Mouse (Mus musculus) right cerebral cortex, postnatal 14 days (tissue): Measurements from ENCODE around the gene Mindy1.
A peak's percentile ranks its signal among the peaks of the same experiment; 100 is the strongest.

Source experiments
- DNase-seq: peaks from one replicate; pipeline ENCODE4 v3.0.0; 2022

Mindy1 gene

DNA sequence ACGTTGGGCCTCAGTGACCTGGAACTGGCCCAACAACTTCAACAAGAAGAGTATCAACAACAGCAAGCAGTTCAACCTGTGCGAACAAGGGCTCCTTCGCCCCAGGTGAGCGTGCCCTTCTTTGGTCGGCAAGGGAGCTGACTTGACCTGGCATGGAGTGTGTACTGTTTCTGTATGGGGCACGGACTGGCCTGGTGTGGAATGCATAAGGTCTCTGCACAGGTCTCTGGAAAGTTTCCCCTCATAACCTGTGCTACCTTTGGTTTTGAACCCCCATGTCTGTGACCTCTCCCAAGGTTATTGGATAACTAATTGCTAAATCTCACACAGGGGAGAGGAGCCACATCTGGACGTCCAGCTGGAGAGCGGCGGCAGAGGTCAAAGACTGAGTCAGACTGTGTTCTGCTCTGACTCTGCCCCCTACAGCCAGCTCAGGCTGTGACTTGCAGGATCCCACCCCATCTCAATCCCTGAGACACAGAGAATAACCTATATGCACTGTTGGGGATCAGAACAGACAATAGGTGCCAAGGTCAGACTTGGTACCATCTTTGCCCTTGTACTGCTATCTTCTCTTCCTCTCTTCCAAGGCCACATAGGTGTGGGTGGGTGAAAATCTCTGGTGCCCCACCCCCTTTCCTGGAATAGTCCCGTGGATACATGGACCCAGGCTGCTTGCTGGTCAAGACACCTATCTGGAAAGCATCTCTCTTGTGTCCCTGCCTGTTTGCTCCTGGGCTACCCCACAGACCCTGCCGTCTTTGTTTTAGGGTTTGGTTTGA lies 14.4 kb downstream of the Mindy1 start:
- no peak for DNase-seq

DNA sequence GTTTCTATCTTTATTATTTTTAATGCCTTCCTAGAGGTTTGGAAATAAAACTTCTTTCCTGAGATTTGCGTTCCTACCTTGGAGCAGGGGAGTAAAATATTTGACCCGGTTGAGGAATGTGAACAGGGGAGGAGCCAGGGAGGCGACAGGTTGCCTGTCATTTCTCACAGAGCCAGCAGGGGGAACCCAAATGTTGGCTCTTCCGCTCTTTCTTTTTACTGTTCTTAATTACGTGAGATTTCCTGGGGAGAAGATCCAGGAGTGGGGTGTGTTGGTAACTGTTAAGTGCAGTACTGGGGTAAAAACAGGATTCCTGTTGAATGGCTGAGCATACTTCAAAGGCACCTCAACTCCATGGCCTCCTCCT lies 14.9 kb downstream of the Mindy1 start:
- DNase-seq, result no peak

DNA sequence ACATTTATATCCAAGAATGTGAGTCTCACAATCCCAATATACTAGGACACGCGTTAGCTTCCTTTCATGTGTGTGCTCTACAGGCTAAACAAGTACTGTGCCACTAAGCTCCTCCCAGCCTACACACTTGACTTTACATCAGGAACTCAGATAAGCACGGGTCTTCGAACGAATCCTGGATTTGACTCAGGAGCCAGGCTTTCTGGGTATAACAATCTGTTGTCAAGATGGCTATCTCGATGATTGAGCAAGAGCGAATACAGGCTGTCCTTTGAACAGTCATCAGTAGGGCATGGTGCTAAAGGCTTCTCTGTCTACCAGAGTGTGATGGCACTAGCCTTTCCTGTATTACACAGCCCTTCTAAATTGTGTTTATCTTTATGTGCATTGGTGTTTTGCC lies 16.9 kb downstream of the Mindy1 start:
- no peak for DNase-seq

DNA sequence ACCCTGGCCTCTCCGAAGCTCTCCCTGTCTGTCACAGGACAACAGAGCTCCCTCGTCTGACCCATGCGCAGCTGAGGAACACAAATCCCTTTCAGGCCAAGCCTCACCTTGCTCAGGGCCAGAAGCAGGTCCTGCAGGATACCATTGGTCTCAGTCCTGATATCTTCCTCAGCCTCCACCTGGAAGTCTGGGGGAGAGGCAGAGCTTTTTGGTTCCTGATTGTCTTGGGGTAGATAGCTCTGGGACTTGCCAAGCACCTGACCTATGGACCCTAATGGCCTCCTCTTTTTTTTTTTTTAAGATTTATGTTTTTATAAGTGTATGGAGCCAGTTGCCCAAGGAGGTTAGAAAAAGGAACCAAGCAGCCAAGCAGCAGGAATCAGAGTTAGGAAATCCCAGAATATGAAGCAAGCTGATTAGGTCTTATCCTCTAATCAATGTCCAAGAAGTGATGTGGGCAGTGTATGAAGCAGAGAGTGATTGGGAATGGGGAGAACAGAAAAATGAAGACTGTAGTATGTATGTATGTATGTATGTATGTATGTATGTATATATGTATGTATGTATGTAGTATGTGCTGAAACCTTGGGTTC lies 20.2 kb downstream of the Mindy1 start:
- no peak for DNase-seq

DNA sequence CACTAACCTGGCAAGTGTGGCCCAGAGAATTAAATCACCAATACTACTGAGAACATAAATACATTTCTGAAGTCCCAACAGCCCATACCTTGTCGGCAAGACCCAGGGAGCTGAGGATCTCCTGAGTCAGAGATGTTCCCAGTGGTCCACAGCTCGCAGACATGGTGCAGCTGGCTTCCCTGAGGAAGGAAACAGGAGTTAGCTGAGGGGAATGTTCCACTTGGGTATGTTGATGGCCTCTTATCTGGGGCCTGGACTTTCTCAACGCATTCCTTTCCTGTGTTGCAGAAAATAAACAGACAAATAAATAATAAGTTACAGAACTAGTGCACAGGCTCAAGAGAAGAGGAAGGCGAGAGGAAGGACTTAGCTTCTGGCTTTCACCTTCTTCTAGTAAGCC lies 25.1 kb downstream of the Mindy1 start:
- DNase-seq, result no peak

DNA sequence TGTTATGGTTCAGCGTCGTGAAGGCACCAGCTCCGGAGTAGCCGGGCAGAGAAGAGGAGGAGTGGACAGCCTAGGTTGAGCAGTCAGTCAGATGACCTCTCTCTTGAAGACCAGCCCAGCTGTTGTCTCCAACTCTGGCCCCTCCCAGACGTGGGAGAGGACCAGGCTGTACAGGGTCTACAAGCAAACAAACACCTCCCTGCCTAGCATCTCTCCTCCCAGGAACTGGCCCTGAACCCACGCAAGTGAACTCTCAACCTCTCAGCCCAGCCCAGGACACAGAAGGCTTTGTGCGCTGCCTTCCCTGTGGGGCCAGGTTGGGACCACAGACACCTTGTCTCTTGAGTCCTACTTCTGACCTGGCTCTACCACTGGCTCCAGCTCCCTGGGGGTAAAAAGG lies 26.0 kb downstream of the Mindy1 start, which contains the start of gene Anxa9:
Anxa9 (minus strand) TSS at position 77 of the 400 bp plus-strand sequence.
- DNase-seq, result no peak

DNA sequence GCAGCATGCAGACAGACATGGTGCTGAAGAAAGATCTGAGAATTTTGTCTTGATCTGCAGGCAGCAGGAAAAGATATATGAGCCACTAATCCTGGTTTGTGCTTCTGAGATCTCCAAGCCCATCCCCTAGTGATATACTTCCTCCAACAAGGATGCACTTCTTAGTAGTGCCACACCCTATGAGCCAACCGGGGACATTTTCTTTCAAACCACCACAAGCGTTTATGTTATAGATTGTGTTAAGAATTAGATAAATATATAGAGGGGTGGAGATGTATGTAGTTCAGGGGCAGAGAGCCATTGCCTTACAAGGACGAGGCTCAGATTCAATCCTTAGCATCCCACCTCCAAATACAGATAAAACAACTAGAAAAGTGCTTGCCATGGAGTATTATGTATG lies 29.4 kb downstream of the Mindy1 start:
- DNase-seq, result no peak

DNA sequence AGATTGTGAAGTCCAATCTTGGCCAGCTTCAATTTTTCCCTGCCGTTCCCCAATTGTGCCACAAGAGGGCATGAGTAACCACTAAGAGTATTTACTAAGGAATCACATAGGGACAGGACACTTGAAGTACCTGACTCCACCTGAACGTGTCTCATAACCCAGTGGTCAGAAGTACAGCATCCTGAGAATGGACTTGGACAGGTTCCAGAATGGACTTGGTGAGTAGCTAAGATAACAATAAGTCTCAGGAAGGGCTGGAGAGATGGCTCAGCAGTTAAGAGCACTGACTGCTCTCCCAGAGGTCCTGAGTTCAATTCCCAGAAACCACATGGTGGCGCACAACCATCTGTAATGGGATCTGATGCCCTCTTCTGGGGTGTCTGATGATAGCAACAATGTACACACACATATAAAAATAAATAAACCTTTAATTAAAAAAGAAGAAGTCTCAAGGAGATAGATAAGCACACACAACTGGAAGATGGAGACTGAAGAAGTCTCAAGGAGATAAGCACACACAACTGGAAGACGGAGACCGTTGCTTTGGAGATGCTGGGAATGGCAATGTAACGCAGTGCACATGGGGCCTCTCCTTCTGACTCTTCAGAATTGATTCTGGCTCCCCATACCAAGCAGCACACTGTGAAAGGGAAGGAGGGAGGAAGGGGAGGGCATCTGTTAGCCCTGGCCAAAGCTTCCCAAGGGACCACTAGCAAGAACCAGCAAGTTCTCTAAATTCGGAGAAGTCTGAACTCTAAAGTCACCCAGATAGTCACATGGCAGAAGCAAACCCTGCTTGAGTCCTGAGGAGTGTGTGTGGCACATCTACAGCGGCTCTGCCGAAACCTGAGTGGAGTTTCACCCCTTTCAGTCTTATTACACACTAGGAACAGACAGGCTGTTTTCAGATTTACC lies 30.1 kb downstream of the Mindy1 start:
- peak; percentile 48 for DNase-seq

DNA sequence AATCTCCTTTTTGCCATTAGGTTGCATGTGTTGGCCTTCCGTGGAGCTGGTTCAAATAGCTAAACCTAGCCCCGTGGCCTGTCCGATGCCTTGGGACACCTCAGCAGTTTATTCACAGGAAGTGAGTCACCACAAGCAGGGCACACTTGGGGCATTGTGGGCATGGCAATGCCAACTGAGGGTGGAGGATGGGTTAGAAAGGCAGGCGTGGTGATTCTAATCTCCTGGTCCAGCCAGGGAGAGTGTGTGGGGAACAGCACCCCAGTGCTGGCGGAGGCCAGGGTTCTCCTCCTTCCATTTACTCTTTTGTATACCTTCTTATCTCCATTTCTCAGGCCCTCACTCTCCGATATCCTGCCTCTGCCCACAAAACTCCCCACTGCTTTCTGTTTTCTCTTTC lies 31.5 kb downstream of the Mindy1 start:
- no peak for DNase-seq

DNA sequence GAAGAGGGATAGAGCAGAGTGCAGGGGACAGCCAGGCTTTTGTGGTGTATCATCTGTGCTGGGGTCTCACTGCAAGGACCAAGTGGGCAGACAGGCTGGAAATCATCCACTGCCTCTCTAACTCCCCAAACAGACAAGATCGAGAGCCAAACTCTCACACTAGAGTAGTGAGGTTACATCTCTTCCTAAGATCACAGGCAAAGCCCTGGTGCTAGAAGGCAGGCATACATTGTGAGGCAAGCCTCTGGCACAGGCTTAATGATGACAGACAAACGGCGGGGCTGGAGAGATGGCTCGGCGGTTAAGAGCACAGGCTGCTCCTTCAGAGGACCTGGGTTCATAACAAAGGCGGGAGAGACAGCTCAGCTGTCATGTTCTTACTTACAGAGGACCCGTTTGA lies 32.3 kb downstream of the Mindy1 start:
- no peak for DNase-seq

DNA sequence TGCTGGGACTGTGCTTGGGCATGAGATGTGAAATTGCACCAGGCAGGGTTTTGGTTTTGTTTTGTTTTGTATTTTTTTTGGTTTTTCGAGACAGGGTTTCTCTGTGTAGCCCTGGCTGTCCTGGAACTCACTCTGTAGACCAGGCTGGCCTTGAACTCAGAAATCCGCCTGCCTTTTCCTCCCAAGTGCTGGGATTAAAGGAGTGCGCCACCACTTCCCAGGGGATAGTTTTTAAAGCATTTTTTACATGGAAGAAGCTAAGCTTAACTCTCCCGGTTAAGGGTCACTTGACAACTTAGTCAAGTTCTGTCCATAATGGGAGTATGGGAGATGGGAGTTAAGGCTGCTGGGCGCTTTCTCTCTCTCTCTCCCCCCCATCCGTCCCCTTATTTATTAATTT lies 32.9 kb downstream of the Mindy1 start:
- no peak for DNase-seq

DNA sequence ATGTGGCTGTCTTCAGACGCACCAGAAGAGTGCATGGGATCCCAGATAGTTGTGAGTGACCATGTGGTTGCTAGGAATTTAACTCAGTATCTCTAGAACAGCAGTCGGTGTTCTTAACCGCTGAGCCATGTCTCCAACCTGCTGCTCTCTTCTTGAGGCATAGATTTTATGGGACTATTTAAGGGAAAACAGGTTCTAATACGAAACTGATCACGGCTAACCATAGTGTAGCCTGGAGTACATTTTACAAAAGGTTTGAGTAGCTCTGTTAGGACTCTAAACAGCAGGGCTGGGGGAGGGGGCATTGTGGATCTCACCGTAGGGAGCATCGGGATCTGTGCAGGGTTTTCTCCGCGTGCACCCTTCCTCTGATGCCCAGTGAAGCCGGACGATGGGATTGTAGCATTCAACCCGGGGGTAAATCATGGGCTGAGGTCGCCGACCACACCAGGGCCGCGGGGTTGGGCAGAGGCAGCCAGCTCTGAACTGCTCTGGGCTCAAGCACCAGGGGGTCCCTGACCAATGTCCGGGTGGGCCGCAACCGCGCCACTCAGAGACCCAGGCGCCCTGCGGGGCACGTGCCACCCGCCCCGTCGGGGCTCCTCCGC lies 33.4 kb downstream of the Mindy1 start, which contains the start of gene Cers2:
Cers2 (plus strand) TSS at position 306 of the 608 bp plus-strand sequence.
- no peak for DNase-seq

DNA sequence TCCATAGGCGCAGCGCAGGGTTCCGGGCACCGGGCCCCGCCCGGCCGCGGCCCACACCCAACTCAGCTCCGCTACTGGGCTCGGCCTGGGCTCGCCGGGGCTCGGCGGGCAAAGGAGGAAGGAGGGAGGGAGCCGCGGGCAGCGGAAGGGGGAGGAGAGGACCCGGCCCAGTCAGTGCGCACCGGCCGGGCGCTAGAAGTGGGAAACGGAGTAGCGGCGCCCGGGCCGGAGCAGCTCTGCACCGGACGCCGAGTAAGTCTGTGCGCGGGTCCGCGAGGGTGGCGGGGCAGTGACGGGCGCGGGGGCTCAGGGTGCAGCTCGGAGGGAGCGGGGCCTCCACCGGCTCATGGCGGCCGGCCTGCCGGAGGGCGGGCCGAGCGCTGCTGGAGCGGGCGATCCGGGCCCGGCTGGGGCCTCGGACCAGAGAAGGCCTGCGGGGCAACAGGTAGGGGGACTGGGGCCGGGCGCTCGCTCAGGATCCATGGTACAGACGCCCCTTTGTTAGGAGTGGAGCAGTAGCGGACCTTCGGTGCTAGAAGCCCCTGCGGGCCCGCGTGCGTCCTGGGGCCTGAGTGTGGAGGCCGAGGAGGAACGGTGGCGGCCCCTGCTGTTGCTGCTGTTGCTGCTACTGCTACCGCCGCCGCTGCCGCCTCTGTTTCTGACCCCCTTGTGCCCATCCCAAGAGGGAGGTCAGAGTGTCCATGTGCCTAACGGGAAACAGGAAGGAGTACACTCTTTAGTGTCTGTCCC lies 34.1 kb downstream of the Mindy1 start:
- peak; percentile 71 for DNase-seq

DNA sequence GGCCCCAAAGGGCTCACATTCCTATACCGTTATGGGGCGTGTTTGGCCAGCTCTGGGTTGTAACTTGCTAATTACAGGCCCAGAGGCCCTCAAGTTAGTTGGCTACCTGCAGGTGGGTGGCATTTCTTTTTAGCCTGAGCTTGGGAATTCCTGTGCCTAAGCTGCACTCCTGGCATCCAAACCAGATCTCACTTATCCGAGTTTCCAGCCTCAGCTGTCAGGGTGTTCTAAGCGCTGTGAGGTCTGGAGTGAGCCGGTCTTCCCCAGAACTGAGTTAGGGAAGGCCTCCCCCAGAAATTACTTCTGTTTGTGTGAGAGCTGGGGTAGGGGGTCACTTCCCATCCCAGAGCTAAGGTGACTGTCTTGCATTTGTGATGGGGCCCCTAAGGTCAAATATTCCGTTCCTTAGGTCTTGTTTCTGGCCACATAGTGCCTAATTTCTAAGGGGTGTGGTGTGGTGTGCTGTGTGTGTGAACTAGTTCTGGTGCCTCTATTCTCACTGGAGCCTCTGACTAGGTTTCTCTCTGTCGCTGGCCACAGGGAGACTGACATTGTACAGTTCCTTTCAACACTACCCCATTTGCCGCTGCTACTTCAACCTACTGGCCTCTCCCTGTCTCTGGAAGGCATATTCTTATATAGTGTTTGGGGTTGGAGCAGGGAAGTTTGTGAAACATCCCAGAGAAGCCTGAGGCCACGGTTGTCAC lies 34.9 kb downstream of the Mindy1 start:
- DNase-seq, result no peak

DNA sequence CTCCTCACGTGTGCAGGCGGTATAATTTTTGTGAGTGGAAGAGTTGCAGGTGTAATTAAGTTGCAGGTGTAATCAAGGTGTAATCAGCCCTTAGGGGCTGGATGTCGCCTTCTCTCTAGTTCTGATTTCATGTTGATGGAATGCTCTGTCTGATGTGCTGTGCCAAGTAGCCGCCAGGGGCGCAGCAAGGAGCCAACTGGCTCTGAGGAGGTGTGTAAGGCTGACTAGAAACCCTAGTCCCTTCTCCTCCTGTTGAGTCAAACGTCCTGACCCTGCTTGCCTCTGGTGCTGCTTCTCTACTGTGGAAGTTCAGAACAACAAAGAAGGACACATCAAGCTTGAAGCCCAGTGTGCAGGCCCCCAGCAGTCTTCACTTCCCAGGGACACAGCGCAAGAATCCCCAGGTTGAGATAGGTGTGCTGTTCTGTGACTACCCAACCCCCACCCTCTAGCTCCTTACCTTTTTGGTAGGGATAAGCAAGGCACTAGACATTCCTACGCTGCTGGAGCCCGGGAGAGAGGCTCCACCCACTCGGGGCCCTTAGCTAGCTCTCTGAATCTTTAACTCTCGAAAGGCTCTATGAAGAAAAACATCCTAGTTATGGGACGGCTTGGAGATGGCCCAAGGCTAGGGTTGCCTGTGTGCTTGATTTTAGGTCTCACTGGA lies 36.4 kb downstream of the Mindy1 start:
- DNase-seq, result peak; percentile 61

DNA sequence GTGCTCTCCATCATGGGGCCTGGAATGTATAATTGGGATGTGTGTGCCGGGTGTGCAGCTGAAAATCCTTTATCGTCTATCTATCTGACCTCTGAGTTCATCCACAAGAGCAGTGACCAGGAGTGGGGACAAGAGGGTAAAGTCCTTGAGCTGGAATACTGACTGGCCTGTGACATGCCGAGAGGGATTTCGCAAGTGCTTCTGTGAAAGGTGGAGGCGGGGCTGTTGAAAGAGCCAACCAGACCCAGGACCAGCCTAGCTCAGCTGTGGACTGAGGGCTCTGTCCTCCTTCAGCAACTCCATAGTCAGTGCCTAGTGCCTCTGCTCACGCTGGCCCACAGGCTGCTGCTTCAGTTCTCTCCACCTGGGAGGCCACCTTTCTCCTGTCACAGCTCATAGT lies 37.4 kb downstream of the Mindy1 start:
- no peak for DNase-seq

DNA sequence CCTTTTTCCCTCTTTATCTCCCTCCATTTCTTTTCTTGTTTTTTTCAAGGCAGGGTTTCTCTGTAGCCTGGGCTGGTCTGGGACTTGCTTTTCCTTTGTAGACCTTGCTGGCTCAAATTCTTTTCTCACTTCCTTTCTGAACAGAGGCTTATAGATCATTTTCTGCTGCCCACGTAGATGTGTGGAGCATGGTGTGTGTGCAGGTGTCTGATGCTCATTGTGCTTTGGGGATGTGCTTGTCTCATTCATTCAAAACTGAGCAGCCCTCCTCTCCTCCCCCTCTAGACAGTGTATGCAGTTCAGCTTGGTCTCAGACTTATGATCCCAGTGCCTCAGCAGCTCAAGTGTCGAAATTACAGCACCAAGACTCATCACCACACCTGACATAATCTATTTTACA lies 38.0 kb downstream of the Mindy1 start:
- no peak for DNase-seq

DNA sequence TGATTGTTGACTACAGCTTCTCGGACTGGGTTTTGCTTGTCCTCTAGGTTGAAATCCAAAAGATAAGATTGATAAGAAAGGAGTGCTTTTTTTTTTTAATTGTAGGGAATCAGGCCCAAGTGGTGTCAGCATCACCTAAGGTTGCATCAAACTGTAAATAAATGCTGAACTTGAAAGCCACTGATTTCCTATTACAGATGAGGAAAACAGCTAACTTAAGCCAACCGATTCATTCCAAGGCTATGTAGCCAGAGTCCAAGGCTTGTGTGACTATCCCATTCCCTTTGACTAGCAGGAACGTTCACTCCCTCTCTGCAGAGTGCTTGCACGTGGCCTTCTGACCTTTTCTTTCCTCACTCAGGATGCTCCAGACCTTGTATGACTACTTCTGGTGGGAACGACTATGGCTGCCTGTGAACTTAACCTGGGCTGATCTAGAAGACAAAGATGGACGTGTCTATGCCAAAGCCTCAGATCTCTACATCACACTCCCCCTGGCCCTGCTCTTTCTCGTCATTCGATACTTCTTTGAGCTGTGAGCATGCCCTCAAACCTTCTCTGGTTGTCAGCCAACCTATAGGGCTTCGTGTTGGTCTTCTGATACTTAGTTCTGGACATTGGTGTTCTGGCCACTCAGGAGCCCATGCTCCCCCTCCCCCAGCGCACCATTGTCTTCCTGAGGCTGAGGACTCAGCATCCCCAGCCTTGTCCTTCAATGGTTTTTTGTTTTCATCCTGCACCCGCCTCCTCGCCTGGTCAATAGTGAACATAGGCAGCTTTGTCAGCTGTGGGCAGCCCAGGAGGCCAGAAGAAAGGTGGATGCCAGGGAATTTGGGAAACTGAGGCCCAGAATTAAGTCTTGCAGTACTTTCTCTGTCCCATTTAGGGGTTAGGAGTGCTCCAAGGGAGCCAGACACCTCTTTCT lies 38.8 kb downstream of the Mindy1 start:
- DNase-seq, result no peak

DNA sequence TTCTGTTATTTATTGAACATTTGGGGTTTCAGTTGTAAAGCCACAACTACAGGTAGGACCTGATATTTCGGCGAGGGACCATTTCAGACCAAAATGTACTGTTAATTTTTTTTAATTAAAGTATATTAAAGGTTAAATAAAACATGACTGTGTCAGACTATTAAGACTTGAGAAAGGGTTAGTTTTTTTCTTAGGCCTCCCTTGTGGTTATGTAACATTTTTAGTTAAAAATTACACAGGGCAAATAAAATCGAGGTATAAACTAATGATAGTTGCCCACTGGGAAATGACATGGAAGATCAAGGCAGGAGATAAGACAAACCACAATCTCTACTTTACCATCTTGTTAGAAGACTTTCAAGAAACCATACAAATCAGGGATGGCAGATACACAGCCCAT lies 42.3 kb downstream of the Mindy1 start:
- DNase-seq, result no peak
